ENCODE assay signal across 18 mouse cellular contexts in the genomic region with DNA sequence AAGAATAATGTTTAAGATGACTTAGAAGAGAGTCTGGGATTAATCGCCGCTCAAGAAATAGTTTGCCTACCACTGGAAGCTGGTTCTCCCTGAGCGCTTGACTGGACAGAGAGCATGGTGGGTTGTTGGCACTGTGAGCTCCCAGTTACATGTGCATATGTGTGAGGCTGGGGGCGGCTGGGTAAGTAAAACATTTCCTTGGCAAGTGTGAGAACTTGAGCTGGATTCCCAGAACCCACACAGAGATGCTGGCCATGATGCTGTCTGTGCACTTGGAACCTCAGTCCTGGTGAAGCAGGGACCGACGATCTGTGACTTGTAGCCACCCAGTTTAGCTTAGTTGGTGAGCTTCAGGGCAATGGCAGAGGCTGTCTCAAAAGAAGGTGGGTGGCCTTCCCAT.
"Had no signal": no experiment of that assay in that cellular context is flagged by ENCODE, and none has a peak within 500 bp of the region (broad histone marks: within the 10 kb centered on the region; RNA-seq: fewer than 3 reads in every experiment).

No protein-coding gene starts in this region.

- ATAC-seq: hindbrain, embryonic 16.5 days; inflammation-experienced regulatory T-cells, adult 6 months; intestine, embryonic 15.5 days; intestine, postnatal 0 days; liver, postnatal 0 days had no signal

- DNase-seq: gastrocnemius, postnatal 10 days; gastrocnemius, postnatal 25 days; heart, adult 2 months; heart, postnatal 14 days; heart, postnatal 4 days; kidney, adult 18-20 months; kidney, adult 8-10 months; kidney, postnatal 10 days; kidney, postnatal 25 days; kidney, postnatal 4 days; liver; liver, embryonic 13.5 days; liver, postnatal 0 days; lung, adult 2 months had no signal
